Mouse (Mus musculus) MEL (cell line): ENCODE data around the gene Gm20388.

ENCODE experiments used
- CTCF ChIP-seq, 3 experiments: IDR thresholded peaks in 2 of 3; conservative IDR thresholded peaks in 1 of 3; 2 replicates each; pipeline ENCODE4 v1.5.1; 2011 to 2012; ENCODE audit warnings: low read length in 3 of 3, low read depth in 2 of 3, mild to moderate bottlenecking in 2 of 3, improper control_type of control experiment in 1 of 3, inconsistent platforms in 1 of 3, mixed read lengths in 1 of 3, moderate library complexity in 1 of 3; ENCODE audit not compliant: control insufficient read depth in 1 of 3, insufficient read depth in 1 of 3, poor library complexity in 1 of 3, severe bottlenecking in 1 of 3
- JUND ChIP-seq: IDR thresholded peaks from 2 replicates; pipeline ENCODE4 v1.6.1; 2011; ENCODE audit warnings: low read depth, mild to moderate bottlenecking, improper control_type of control experiment, low read length
- KAT2A ChIP-seq: conservative IDR thresholded peaks from 2 replicates; pipeline ENCODE4 v1.6.1; 2012; ENCODE audit warnings: low read depth, low read length, improper control_type of control experiment, inconsistent platforms
- MAX ChIP-seq: IDR thresholded peaks from 2 replicates; pipeline ENCODE4 v1.6.1; 2011; ENCODE audit warnings: low read length, improper control_type of control experiment
- POLR2A ChIP-seq, 2 experiments: IDR thresholded peaks; 2 replicates each; pipeline ENCODE4 v1.6.1; 2011 to 2012; ENCODE audit warnings: low read length in 2 of 2, mild to moderate bottlenecking in 2 of 2, control low read depth in 1 of 2, improper control_type of control experiment in 1 of 2, low read depth in 1 of 2, moderate library complexity in 1 of 2; ENCODE audit not compliant: control insufficient read depth in 1 of 2, insufficient read depth in 1 of 2, poor library complexity in 1 of 2
- POLR2AphosphoS2 ChIP-seq: IDR thresholded peaks from 2 replicates; pipeline ENCODE4 v1.6.1; 2011; ENCODE audit warnings: low read length, improper control_type of control experiment
- USF2 ChIP-seq, 2 experiments: IDR thresholded peaks; 2 replicates each; pipeline ENCODE4 v1.6.1; 2011 to 2012; ENCODE audit warnings: improper control_type of control experiment in 2 of 2, low read length in 2 of 2, borderline replicate concordance in 1 of 2, inconsistent platforms in 1 of 2, low read depth in 1 of 2, mild to moderate bottlenecking in 1 of 2; ENCODE audit not compliant: insufficient read depth in 1 of 2

DNA sequence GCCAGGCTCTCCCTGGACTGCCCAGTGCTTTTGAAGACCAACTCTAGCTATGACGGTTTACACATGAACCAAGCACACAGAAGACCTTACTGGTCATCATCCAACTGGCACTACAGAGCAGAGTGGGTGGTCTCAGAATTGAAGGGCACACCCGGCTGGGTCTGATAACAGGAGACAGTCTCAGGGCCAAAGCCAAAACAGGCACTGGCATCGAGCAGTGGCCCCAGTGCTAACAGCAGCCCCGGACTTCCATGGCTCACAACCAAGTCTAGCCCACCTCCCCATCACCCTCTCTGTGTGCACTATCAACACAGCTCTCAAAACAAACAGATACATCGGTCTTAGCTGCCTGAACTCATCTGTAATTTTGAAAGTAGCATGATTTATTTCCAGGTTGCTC lies 1995.2 kb downstream of the Gm20388 start:
- no peak for TF ChIP-seq KAT2A
- TF ChIP-seq POLR2A (IDR thresholded peaks at IDR 0.05; ENCODE audit: control insufficient read depth in 1 of 2, insufficient read depth in 1 of 2, low read depth in 1 of 2, low read length in 2 of 2, poor library complexity in 1 of 2): no peak
- TF ChIP-seq JUND: no peak
- TF ChIP-seq POLR2AphosphoS2: no peak
- no peak for TF ChIP-seq MAX
- TF ChIP-seq CTCF (IDR thresholded peaks at IDR 0.05 in 2 of 3, conservative IDR thresholded peaks at IDR 0.05 in 1 of 3; ENCODE audit: control insufficient read depth in 1 of 3, insufficient read depth in 1 of 3, low read depth in 2 of 3, low read length in 3 of 3, poor library complexity in 1 of 3, severe bottlenecking in 1 of 3): no peak
- no peak for TF ChIP-seq USF2 (IDR thresholded peaks at IDR 0.05; ENCODE audit: borderline replicate concordance in 1 of 2, insufficient read depth in 1 of 2, low read depth in 1 of 2, low read length in 2 of 2)
